Mouse (Mus musculus) mouse embryonic stem cell (cell line): ENCODE data around the gene Entpd8.

Experiments used
- in situ Hi-C, 2 experiments: fragments of 300-500 bp; cut with MboI; formaldehyde crosslinking; loops; 1 replicate in 1 of 2; 3 replicates in 1 of 2; pipeline ENCODE4 v1.14.3; 2019 to 2020; ENCODE audit warnings: low sequenced_read_pairs in 2 of 2, low pct_unique_long_range_greater_than_20kb in 1 of 2, mixed read lengths in 1 of 2; ENCODE audit not compliant: unreplicated experiment in 1 of 2

Gene Entpd8

DNA sequence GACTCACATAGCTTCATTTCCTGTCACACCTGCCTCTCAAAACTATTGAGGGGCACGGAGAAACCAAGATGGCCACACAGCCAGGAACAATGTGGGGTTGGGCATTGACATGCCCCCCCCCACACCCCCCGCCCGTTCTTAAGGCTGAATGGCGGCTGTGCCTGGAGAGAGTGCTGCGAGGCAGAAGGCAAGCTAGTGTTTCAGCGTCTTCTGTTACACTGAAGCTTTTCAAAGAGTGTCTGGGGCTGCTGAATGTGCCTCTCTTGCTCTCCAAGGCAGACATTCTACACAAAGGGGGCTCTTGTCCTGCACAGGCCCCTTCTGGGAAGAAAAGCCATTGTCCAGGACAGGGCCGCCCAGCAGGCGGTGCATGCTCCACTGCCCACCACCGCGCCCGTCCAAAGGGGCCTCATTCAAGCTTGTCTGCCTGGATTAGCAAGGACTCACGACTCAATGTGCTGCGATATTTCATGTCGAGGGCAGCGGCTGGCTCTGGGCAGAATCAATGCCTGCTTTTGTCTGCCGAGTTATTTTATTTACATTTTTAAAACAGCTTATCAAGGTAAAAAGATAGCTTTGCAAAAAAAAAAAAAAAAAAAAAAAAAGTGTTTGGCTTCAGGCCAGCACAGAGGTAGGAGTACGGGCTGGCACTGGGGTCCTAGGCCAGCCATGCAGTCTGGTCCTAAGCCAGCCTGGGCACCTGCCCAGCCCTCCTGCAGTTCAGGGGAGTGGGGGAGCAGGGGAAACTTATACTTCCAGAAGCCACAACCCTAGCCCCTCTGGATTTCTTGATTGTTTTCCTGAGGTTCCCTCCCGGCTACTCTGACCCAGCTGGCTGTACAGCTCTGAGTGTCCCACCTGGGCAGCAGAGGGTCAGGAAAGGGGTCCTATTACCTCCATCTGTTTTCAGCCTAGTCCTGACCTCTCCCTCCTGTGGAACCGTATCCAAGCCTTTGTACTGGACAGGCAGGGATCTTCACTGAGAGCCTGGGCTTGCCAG, 46.2 kb downstream of the Entpd8 start:
- in situ Hi-C loops = no loop called here

GRCm38 (mm10) chr2:25127206-25127605, 47.1 kb downstream of the Entpd8 start:
- in situ Hi-C loops = no loop called here

DNA sequence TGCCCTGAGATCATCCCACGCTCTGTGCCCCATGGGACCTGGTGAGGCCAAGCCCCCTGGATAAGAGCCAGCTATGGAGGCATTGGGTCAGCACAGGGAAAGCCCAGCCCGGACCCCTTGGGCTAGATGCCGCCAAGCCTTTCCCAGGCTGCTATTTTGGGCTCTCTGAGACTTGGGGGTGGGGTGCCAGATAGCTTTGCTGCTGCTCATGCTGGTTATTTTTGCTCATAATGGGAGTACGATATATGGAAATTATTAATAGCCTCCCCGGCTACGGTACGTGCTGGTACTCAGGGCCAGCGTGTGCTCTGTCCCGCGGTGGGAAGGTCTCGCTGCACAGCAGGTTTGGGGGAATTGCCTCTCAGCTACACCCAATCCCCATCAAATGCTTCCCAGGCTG, 48.0 kb downstream of the Entpd8 start:
- in situ Hi-C loops = no loop called here

DNA sequence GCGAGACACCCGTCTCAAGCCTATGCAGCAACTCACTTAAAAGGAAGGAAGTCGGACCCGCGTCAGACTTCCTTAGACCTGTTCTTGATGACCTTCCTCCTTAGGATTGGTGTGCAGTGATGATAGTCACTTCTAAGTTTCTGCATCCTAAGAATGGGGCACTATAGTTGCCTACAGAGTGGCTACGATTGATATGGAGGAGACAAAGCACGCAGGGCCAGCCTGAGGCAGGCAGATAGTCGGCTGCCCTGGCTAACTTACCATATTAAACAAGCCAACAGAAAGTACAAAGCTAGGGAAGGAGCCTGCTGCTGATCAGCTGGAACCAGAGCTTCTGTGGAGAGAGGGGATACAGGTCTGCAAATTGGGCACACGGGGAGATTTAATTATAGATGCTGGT, 51.5 kb downstream of the Entpd8 start:
- in situ Hi-C loops = no loop called here
